Mouse (Mus musculus) kidney, embryonic 16.5 days (tissue): Measurements from ENCODE around the gene Ano3. TPM values are rescaled to one million over a fixed set of nuclear protein-coding genes. Genes with fewer than 3 reads are reported as not detected.

ENCODE experiments used
- ATAC-seq: fragments of 200-750 bp; cut with Nextera tagmentation; 2 replicates; pipeline ENCODE4 v1.8.0; 2017; ENCODE audit warnings: moderate TSS enrichment; ENCODE audit not compliant: low FRiP score, low TSS enrichment
- H3K27ac ChIP-seq: fragments of 300-500 bp; sonication (generic); 2 replicates; pipeline ENCODE4 v1.5.1; 2014; ENCODE audit warnings: low read length
- H3K27me3 ChIP-seq: fragments of 300-500 bp; sonication (generic); 2 replicates; pipeline ENCODE4 v1.6.1; 2014; ENCODE audit warnings: low read length, control low read depth, mixed read lengths; ENCODE audit not compliant: insufficient read depth
- H3K36me3 ChIP-seq: fragments of 300-500 bp; sonication (generic); 2 replicates; pipeline ENCODE4 v1.6.1; 2014; ENCODE audit warnings: low read length, control low read depth, mixed read lengths; ENCODE audit not compliant: insufficient read depth
- H3K4me1 ChIP-seq: fragments of 300-500 bp; sonication (generic); 2 replicates; pipeline ENCODE4 v1.6.1; 2014; ENCODE audit warnings: low read length, control low read depth, mixed read lengths; ENCODE audit not compliant: insufficient read depth
- H3K4me2 ChIP-seq: fragments of 300-500 bp; sonication (generic); replicated peaks from 2 replicates; pipeline ENCODE4 v1.6.1; 2014; ENCODE audit warnings: low read depth, low read length
- H3K4me3 ChIP-seq: fragments of 300-500 bp; sonication (generic); 2 replicates; pipeline ENCODE4 v1.5.1; 2014; ENCODE audit warnings: mild to moderate bottlenecking, low read length
- H3K9ac ChIP-seq: fragments of 300-500 bp; sonication (generic); replicated peaks from 2 replicates; pipeline ENCODE4 v1.6.1; 2014; ENCODE audit warnings: low read length
- H3K9me3 ChIP-seq: fragments of 300-500 bp; sonication (generic); 2 replicates; pipeline ENCODE4 v1.6.1; 2016; ENCODE audit warnings: low read length, control low read depth
- WGBS: fragments of 180-500 bp; shearing (Covaris S2); extraction: QIAGEN DNeasy Blood & Tissue Kit; methylation state at CpG from one replicate; pipeline ENCODE4 v1.1.7; 2014; 5-methylcytosine and 5-hydroxymethylcytosine counted together
- polyA plus RNA-seq: library from polyadenylated mRNA; unstranded; fragments of >200 nt; fragmentation: Nextera tagmentation; extraction: Ambion mirVana; gene quantifications from 2 replicates; pipeline ENCODE4 v1.2.1, GENCODE M21; 2015

Ano3 gene
- polyA plus RNA-seq, 1 experiment from 2014 or later = 0.50 TPM

DNA sequence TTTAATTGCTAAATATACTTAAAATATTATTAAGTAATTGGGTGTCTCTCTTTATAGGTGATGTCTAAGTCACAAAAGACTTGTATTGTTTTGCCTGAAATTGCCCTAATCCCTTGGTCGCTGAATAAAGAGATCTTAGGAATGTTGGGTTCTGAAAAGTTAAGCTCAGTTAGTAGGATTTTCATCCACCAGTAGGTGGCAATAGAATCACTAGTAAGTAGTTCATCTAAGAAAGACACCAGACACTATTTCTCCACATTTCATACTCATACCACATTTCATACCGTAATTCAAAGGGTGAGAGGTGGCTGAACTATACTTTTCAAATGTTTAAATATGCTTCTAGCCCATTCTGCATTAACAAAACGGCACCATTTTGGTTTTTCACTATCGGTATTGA lies 287.4 kb downstream of the Ano3 start:
- no peaks in the 10 kb centered on the region for H3K27me3 ChIP-seq
- ATAC-seq = peak; percentile 39; the same call in 1 of the 2 replicates
- no peak overlapping the region for H3K27ac ChIP-seq
- no peak overlapping the region for H3K4me3 ChIP-seq
- H3K9ac ChIP-seq = no peak overlapping the region
- no peaks in the 10 kb centered on the region for H3K9me3 ChIP-seq
- 47% methylated on average over 4 of the region's 4 CpGs for WGBS
- no peak overlapping the region for H3K4me2 ChIP-seq
- no peaks in the 10 kb centered on the region for H3K36me3 ChIP-seq
- no peaks in the 10 kb centered on the region for H3K4me1 ChIP-seq

GRCm38 (mm10) chr2:110644846-110645245 lies 305.9 kb downstream of the Ano3 start:
- Histone ChIP-seq H3K36me3 (no peaks in the 10 kb centered on the region), H3K27me3 (no peaks in the 10 kb centered on the region), H3K4me2 (no peak overlapping the region), H3K4me1 (no peaks in the 10 kb centered on the region), H3K9ac (no peak overlapping the region), H3K4me3 (no peak overlapping the region), H3K9me3 (no peaks in the 10 kb centered on the region), H3K27ac (no peak overlapping the region)
- no peak for ATAC-seq

DNA sequence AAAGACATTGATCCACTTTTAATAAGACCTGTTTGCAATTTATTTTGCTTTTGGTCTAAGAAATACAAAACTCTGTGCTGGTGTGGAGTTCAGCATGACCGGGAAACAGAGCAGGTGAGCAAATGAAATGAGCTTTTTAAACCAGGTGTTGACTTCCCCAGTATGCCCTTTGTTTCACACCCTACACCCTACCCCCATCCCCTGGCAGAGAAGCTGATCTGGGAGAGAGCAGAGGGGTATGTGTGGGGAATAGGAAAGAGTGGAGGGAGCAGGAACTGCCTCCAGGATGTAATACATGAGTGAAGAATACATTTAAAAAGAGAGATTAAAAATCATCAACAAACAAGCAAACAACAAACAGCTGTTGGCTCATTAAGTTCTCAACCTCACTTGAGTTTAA lies 306.4 kb downstream of the Ano3 start:
- Histone ChIP-seq H3K9ac (no peak overlapping the region), H3K27me3 (no peaks in the 10 kb centered on the region), H3K4me1 (no peaks in the 10 kb centered on the region), H3K9me3 (no peaks in the 10 kb centered on the region), H3K27ac (no peak overlapping the region), H3K36me3 (no peaks in the 10 kb centered on the region), H3K4me2 (no peak overlapping the region), H3K4me3 (no peak overlapping the region)
- ATAC-seq = no peak
- WGBS = 69% methylated on average over 1 of the region's 1 CpGs

Other genes starting within 250 kb of the Ano3 start
- gene Muc15, start 229.6 kb downstream of the Ano3 start, polyA plus RNA-seq = not detected in 2 replicates
- not detected in 2 replicates for gene Gm13941, start 155.1 kb upstream of the Ano3 start, polyA plus RNA-seq
- gene Gm15130, start 202.0 kb upstream of the Ano3 start, polyA plus RNA-seq = not detected in 2 replicates